Mouse (Mus musculus) embryo, embryonic 10 days (tissue): ENCODE results near the gene Pdia3.
"Not testable (repeated sequence)": the region's sequence is repeated elsewhere in the genome, so short reads cannot be mapped to it uniquely, and the experiment has no call there.

Source experiments
- DNase-seq: peaks from one replicate; pipeline ENCODE4 v3.0.0-alpha.2; 2015; ENCODE audit warnings: low spot score

The Pdia3 gene

GRCm38 (mm10) chr2:121413387-121414042 is at the start of gene Pdia3, which contains the start of gene Catsper2:
Pdia3 (plus strand) TSS chr2:121413775.
Catsper2 (minus strand) TSS chr2:121413792.
- peak; percentile 98 for DNase-seq

GRCm38 (mm10) chr2:121368831-121369230 is 44.7 kb upstream of the Pdia3 start:
- DNase-seq: no peak

GRCm38 (mm10) chr2:121370921-121371320 is 42.7 kb upstream of the Pdia3 start:
- DNase-seq: no peak

- DNase-seq: no peak
Measured at GRCm38 (mm10) chr2:121372266-121372665, 41.3 kb upstream of the Pdia3 start.

- DNase-seq: no peak
Measured at GRCm38 (mm10) chr2:121374766-121375165, 38.8 kb upstream of the Pdia3 start.

- DNase-seq: not testable (repeated sequence)
Measured at GRCm38 (mm10) chr2:121386961-121387575, 26.5 kb upstream of the Pdia3 start, which contains the start of gene Strc. Strc (minus strand) TSS chr2:121387168.

- DNase-seq: peak; percentile 86
Measured at GRCm38 (mm10) chr2:121396624-121397023, 17.0 kb upstream of the Pdia3 start.

GRCm38 (mm10) chr2:121403296-121403695 is 10.3 kb upstream of the Pdia3 start:
- no peak for DNase-seq

- DNase-seq: peak; percentile 33
Measured at GRCm38 (mm10) chr2:121408160-121408559, 5.4 kb upstream of the Pdia3 start.

- DNase-seq: peak; percentile 49
Measured at GRCm38 (mm10) chr2:121412843-121413386, 660 bp upstream of the Pdia3 start.

- DNase-seq: peak; percentile 57
Measured at GRCm38 (mm10) chr2:121414139-121414685, 637 bp downstream of the Pdia3 start.

GRCm38 (mm10) chr2:121415103-121415502 is 1.5 kb downstream of the Pdia3 start:
- no peak for DNase-seq

- no peak for DNase-seq
Measured at GRCm38 (mm10) chr2:121415591-121415990, 2.0 kb downstream of the Pdia3 start.

- DNase-seq: no peak
Measured at GRCm38 (mm10) chr2:121416356-121416755, 2.8 kb downstream of the Pdia3 start.

GRCm38 (mm10) chr2:121418476-121418875 is 4.9 kb downstream of the Pdia3 start:
- no peak for DNase-seq

- no peak for DNase-seq
Measured at GRCm38 (mm10) chr2:121423166-121423565, 9.6 kb downstream of the Pdia3 start.

- DNase-seq: no peak
Measured at GRCm38 (mm10) chr2:121425890-121426289, 12.3 kb downstream of the Pdia3 start.

GRCm38 (mm10) chr2:121434854-121435253 is 21.3 kb downstream of the Pdia3 start:
- DNase-seq: peak; percentile 48

- DNase-seq: no peak
Measured at GRCm38 (mm10) chr2:121439746-121440145, 26.2 kb downstream of the Pdia3 start.

- DNase-seq: no peak
Measured at GRCm38 (mm10) chr2:121440834-121441605, 27.4 kb downstream of the Pdia3 start.

GRCm38 (mm10) chr2:121441800-121442199 is 28.2 kb downstream of the Pdia3 start:
- no peak for DNase-seq
